Mouse (Mus musculus) gastrocnemius, adult 8-10 months (tissue): ENCODE results near the gene 6430628N08Rik. TPM values are rescaled to one million over a fixed set of nuclear protein-coding genes. Genes with fewer than 3 reads are reported as not detected.

Experiments used
- DNase-seq, 2 experiments: peaks; one replicate each; pipeline ENCODE4 v3.0.0; 2022; ENCODE audit warnings: low spot score in 2 of 2
- total RNA-seq, 4 experiments: library from RNA; stranded (reverse); gene quantifications; 2 replicates each; pipeline ENCODE4 v1.2.4; 2022

Gene 6430628N08Rik
- total RNA-seq, 4 experiments from 2014 or later = not detected

GRCm38 (mm10) chr4:115938276-115939160 lies 48.1 kb downstream of the 6430628N08Rik start:
- DNase-seq = no peak

DNA sequence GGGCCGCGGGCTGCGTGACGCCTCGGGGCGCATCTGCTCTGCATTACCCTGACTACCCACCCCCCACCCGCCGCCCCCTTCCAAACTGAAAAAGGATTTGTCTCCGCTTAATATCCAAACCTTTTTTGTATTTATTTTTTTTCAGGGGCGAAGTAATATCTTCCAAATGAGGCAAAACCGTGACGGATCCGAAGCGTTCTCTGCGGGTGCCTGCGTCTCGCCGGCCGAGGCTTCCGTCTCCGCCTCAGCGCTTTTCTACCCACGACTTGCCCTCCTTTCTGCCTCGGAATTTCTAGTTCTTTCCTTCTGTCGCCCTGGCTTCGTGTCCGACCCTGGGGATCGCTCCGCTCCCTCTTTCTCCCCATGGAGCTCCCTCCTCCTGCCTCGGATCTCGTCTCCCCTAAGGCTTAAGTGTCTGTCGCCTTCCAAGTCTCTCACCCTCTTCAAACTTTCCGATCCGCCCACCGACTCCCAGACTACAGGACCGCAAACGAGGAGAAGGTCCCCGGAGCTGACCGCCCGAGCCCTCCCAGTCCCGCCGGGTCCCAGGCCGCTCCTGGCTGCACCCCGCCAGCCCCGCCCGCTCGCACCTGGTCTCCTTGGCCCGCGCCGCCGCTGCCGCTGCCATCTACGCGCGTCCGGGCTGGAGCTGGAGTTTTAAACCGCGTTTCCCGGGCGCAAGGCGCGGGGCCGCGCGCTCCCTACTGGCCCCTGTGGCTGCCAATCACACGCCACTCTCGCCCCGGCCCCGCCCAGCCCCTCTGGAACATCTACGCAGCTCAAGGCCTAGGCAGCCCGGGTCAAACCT lies 49.0 kb downstream of the 6430628N08Rik start, which contains the start of gene Dmbx1:
TSS of gene Dmbx1 (minus strand) at position 632 of the 808 bp plus-strand sequence.
- no peak for DNase-seq

- no peak for DNase-seq
Observed at GRCm38 (mm10) chr4:115940681-115941080, 50.2 kb downstream of the 6430628N08Rik start.

DNA sequence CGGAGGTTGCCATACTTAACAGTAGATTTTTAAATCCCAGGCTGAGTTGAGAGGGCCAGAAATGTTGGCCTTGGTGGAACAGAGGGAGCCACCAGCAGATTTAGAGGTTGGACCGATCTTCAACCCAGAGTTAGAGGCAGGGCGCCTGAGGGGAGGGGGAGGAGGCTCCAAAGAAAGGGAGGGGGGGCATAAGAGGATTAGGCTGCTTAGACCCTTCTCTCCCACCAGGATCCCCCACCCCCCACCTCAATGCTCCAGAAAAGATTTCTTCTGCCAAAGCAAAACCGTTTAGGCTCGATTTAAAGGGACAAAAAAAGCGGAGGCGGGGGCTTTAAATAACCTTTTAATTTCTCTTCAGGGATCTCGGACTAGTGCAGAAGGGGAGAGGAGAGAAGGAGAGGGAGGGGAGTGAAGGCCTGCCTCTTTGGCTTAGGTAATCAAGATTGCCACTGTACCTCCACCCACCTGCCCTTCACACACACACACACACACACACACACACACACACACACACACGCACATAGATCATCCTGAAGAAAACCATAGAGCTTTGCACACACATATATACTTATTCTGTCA lies 50.9 kb downstream of the 6430628N08Rik start:
- DNase-seq = no peak

DNA sequence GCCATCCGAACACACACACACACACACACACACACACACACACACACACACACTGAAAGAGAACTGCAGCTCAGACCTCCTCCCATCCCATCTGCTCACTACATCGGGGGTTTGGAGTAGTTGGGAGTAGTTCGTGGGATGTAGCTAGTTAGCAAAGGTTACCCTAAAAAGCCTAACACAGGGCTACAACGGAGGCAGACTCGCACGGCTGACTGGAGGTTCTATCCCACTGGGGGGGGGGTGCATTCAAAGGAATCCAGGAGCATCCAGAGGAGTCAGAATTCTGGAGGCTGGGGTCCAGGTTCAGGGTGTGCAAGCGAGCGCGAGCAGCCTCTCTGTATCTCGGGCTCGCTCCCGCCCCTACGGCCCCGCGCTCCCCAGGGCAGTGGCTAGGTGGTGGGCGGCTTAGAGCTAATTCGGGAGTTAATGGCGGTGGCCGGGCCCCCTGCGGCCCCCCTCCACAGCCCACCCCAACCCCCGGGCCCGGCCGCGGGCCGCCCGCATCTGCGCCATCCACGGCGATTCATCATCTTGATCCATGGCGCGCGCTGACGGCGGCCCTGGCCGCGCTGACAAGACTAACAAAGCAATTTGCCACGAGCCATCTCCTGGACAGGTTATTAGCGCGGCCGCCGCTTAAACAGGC lies 53.3 kb downstream of the 6430628N08Rik start:
- DNase-seq = no peak

Other genes starting within 250 kb of the 6430628N08Rik start
- gene Cyp4b1, start 242.9 kb upstream of the 6430628N08Rik start, total RNA-seq = 1 to 10 TPM; 3.2 to 5.1 (median 4.0) TPM
- gene Efcab14, start 152.9 kb upstream of the 6430628N08Rik start, total RNA-seq = 10 to 100 TPM; 45.1 to 55.3 (median 52.5) TPM
- gene Tex38, start 109.6 kb upstream of the 6430628N08Rik start, total RNA-seq = 1 to 10 TPM; 1.8 to 4.8 (median 3.5) TPM
- gene Atpaf1, start 105.9 kb upstream of the 6430628N08Rik start, total RNA-seq = 10 to 100 TPM; 48.3 to 67.5 (median 55.6) TPM
- gene Mob3c, start 62.6 kb upstream of the 6430628N08Rik start, total RNA-seq = 1 to 10 TPM; 1.5 to 4.3 (median 2.1) TPM
- 10 to 100 TPM; 25.5 to 37.8 (median 27.8) TPM for gene Mknk1, start 51.5 kb upstream of the 6430628N08Rik start, total RNA-seq
- not detected for gene Kncn, start 6.3 kb upstream of the 6430628N08Rik start, total RNA-seq
- not detected for gene Dmbx1, start 49.3 kb downstream of the 6430628N08Rik start, total RNA-seq
- gene Faah, start 127.3 kb downstream of the 6430628N08Rik start, total RNA-seq = under 1 TPM in 3 of 4 experiments, not detected in 1; 0.07 to 0.35 (median 0.12) TPM
- gene Nsun4, start 163.2 kb downstream of the 6430628N08Rik start, total RNA-seq = 10 to 100 TPM; 13.3 to 13.5 (median 13.4) TPM
- 100 to 1,000 TPM; 732 to 881 (median 822) TPM for gene Uqcrh, start 184.4 kb downstream of the 6430628N08Rik start, total RNA-seq
- gene Lrrc41, start 184.6 kb downstream of the 6430628N08Rik start, total RNA-seq = 10 to 100 TPM; 16.3 to 22.4 (median 18.6) TPM
- under 1 TPM; 0.18 to 0.46 (median 0.27) TPM for gene Rad54l, start 233.0 kb downstream of the 6430628N08Rik start, total RNA-seq
- 10 to 100 TPM; 50.0 to 51.9 (median 50.8) TPM for gene Pomgnt1, start 233.2 kb downstream of the 6430628N08Rik start, total RNA-seq